ENCODE assay signal across 9 mouse cellular contexts in genomic region chr7:78361341-78362309, GRCm38 (mm10).
DNase-seq lines count a peak whose midpoint lies in the region; ATAC-seq lines count a peak whose summit lies in the region.
"Had no signal": no experiment of that assay in that cellular context is flagged by ENCODE, and none has a peak within 500 bp of the region (broad histone marks: within the 10 kb centered on the region; RNA-seq: fewer than 3 reads in every experiment).

No protein-coding gene starts in this region.

- no peak overlapping the region for H3K4me3 ChIP-seq in kidney, embryonic 14.5 days (ENCODE audit: low read length)
- no peak overlapping the region for H3K4me3 ChIP-seq in midbrain, embryonic 13.5 days (replicated peaks)
- H3K4me3 ChIP-seq: myocyte had no signal

- H3K27ac ChIP-seq in kidney, embryonic 14.5 days (ENCODE audit: low read depth, low read length): no peak overlapping the region
- H3K27ac ChIP-seq in midbrain, embryonic 13.5 days: 0 out of 2 replicates have a peak overlapping the region, but pooled peaks have one; percentile 12

- peak; percentile 75 for ATAC-seq in kidney, embryonic 14.5 days (ENCODE audit: low FRiP score, low TSS enrichment)
- ATAC-seq in midbrain, embryonic 13.5 days: peak; percentile 75

- no peak overlapping the region for H3K4me2 ChIP-seq in kidney, embryonic 14.5 days (replicated peaks; ENCODE audit: low read depth, low read length)
- H3K4me2 ChIP-seq in midbrain, embryonic 13.5 days (replicated peaks): no peak overlapping the region

- no peaks in the 10 kb centered on the region for H3K36me3 ChIP-seq in kidney, embryonic 14.5 days (ENCODE audit: control insufficient read depth, insufficient read depth, low read length)
- no peaks in the 10 kb centered on the region for H3K36me3 ChIP-seq in midbrain, embryonic 13.5 days

- H3K27me3 ChIP-seq in kidney, embryonic 14.5 days (ENCODE audit: control insufficient read depth, insufficient read depth, low read length): no peaks in the 10 kb centered on the region
- H3K27me3 ChIP-seq in midbrain, embryonic 13.5 days: no peaks in the 10 kb centered on the region

- 49% methylated on average over 8 of the region's 8 CpGs for WGBS in kidney, embryonic 14.5 days
- 57% methylated on average over 8 of the region's 8 CpGs for WGBS in midbrain, embryonic 13.5 days

- DNase-seq in kidney, postnatal 4 days: no peak
- DNase-seq in MN1 (ENCODE audit: low spot score) (peak; percentile 83), adipocyte (ENCODE audit: low spot score) (peak; percentile 77)
- DNase-seq in T-cell, adult 2 months (ENCODE audit: low spot score): no peak
- no peak for DNase-seq in c-Kit-positive CD71-positive TER-119-positive erythroid progenitor cells, embryonic 14.5 days (ENCODE audit: low spot score)
- DNase-seq: spleen, adult 18-20 months had no signal

- 0 out of 2 replicates have a peak, but pooled peaks cover 3% of the 10 kb centered on the region for H3K4me1 ChIP-seq in kidney, embryonic 14.5 days (ENCODE audit: control insufficient read depth, insufficient read depth, low read length)
- peaks cover 10% of the 10 kb centered on the region; the same call in 1 of the 2 replicates for H3K4me1 ChIP-seq in midbrain, embryonic 13.5 days (replicated peaks)

- no peak overlapping the region for H3K9ac ChIP-seq in kidney, embryonic 14.5 days (ENCODE audit: low read depth, low read length)
- H3K9ac ChIP-seq in midbrain, embryonic 13.5 days (replicated peaks): no peak overlapping the region

- no peaks in the 10 kb centered on the region for H3K9me3 ChIP-seq in kidney, embryonic 14.5 days (ENCODE audit: control insufficient read depth, low read length)
- H3K9me3 ChIP-seq in midbrain, embryonic 13.5 days: no peaks in the 10 kb centered on the region

Comparison
In these comparisons a context has a peak if more than half of its experiments do, and no peak if none do; other contexts are left out.
1. DNase-seq: peak in MN1 (single experiment) and adipocyte (single experiment); none in kidney, postnatal 4 days (0 of 2), T-cell, adult 2 months (single experiment) and c-Kit-positive CD71-positive TER-119-positive erythroid progenitor cells, embryonic 14.5 days (single experiment).